Mouse (Mus musculus) layer of hippocampus, postnatal 36 days (tissue): ENCODE measurements around the gene Ptpru. TPM values are rescaled to one million over a fixed set of nuclear protein-coding genes. Genes with fewer than 3 reads are reported as not detected.
"Not testable (repeated sequence)": the region's sequence is repeated elsewhere in the genome, so short reads cannot be mapped to it uniquely, and the experiment has no call there.

Experiments
- DNase-seq, 2 experiments: peaks; one replicate each; pipeline ENCODE4 v3.0.0; 2022
- total RNA-seq, 2 experiments: library from RNA; stranded (reverse); gene quantifications; 2 replicates each; pipeline ENCODE4 v1.2.3; 2021

The Ptpru gene
- total RNA-seq, 2 experiments from 2014 or later = 89.3 to 104 TPM

DNA sequence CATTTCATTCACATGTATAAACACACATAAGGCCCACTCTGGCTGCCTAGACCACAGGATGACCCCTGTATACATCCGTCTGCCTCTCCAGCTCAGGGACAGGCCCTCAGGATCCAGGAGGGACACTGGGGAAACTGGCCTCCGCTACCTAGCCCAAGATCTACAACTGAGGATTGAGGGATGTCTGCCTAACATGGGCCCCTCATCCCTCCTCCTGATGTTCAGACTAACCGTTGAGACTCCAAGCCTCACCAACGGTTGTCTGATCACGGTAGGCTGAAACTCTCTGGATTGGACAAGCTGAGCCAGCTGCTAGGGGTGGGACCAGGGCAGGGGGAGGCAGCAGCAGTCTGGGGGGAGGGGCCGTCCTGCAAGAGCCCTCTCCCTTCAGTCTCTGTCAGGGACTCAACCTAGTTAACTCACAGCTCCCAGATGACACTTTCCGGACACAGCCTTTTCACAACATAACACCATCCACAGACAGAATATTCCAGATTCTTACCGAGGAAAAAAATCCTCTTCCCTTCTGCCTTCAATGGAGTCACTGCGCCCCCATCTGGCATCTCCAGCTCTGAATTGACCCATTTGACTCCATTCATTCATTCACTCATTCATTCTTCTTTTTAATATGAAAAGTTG is 4.0 kb downstream of the Ptpru start:
- DNase-seq = no peak

DNA sequence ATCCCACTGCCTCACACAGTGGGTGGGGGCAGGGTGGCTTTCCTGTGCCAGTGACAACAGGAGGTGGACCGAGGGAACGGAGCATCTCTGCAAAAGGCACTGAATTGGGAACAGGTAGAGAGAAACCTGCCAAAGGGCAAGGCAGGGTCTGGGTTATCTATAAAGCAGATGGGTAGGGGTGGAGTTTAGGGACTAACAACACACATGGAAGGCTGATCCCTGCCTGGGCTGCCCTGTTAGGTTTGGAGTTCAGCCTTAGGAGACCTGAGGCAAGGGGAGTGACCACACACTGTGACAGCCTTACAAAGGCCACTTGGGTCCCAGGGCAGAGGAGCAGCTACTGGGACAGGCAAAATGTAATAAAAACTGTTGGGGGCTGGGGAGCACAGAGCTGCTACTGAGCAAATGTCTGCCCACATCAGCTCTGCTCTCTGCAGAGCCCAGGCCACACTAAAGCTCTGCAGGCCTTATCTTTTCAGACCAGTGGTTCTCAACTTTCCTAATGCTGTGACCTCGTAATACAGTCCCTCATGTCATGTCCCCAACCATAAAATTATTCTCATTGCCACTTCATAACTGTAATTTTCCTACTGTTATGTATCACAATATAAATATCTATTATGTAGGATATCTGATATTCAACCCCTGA is 5.2 kb downstream of the Ptpru start:
- no peak for DNase-seq

DNA sequence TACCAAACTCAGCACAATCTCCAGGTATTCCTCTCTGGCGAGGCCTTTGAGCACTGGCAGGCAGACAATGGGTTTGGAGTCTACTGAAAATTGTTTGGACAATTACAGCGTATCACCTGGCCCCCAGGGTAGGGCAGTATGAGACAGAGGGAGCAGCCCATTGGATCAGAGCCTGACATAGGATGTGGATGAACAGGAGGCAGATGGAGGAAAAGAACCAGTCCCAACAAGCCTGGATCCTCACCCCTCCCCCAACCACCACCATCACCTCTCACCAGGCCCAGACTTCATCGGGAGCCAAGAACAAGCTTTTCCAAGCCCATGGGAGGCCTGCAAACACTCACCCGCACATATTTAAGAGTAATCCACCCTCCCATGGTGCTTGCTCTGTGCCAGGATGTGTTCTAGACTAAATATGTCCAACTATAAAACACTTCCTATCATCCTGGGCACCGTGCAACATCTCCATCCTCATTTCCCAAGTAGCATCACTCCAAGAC is 6.5 kb downstream of the Ptpru start:
- DNase-seq = no peak

DNA sequence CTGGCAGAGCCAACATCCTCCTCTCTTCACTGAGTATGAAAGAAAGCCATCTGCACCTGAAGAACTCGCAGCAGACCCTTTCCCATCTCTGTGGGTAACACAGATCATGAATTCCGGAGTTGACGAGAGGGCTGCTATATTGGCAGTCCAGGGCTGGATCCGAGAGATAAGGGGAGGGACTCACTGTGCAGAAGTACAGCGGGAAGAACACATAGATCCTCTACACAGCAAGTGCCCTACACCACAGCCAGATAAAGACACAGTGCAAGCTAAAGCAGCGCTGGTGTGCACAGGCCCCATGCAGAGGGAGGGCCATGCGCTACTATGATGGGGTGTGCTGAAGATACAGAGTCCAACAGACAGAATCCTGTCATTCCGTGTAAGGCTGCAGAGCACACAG is 9.0 kb downstream of the Ptpru start:
- DNase-seq = no peak

DNA sequence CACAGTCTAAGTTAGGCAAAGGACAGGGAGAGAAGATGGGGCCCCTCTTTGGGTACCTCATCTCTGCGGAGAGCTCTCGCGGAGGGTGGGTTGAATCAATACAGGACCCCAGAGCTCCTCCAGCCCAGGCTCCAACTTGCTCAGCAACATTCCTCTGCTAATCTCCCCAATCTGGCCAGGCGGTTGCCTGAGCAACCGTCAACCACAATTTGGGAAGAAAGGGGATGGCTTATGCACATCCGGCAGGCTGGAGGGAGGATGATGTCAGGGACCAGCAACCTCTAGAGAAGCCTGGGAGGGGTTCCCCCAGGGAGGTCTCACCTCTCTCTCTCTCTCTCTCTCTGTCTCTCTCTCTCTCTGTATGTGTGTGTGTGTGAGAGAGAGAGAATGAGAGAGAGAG is 11.2 kb downstream of the Ptpru start:
- no peak for DNase-seq

DNA sequence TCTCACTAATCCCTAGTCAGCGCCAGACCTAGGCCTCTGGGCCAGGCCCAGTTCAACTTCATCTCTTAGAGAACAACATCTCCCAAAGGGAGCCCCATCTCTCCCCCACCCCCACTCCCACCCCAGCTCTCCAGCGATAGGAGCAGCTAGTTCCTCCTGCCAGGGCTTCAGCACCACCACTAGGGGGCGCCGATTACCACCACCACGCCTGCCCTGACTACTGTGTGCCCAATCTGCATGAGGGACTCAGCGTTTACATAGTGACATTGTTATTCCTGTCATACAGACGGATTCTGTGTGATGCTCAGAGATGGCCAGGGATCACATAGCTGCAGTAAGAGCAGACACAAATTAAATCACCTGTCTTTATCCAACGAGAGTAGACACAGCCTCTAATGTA is 12.3 kb downstream of the Ptpru start:
- DNase-seq = no peak

DNA sequence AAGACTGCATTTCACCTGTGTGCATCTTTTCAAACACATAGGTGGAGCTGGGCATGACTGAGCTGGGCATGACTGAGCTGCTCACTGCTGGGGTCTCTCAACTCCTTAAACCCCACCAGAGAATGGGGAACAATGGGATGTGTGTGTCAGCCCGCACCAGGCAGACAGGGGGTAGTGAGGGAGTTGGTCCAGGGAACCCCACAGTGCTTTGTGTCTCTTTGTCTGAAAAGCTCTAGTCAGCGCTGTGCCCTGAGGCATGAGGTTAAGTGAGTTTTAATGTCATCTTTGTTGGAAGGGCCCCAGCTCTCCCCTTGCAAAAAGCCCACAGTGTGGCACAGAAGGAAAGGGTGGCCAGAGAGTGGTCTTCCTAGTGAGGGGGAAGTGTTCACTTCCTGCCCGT is 13.1 kb downstream of the Ptpru start:
- no peak for DNase-seq

DNA sequence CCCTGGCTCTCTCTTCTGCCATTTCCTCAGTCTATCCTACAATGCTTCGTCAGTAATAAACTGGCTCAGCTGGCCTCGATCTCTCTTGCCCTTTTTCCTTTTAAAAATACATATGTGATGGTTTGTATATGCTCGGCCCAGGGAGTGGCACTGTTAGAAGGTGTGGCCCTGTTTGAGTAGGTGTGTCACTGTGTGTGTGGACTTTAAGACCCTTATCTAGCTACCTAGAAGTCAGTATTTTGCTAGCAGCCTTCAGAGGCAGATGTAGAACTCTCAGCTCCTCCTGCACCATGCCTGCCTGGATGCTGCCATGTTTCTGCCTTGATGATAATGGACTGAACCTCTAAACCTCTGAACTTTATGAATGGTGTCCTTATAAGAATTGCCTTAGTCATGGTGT is 15.5 kb downstream of the Ptpru start:
- DNase-seq = no peak

DNA sequence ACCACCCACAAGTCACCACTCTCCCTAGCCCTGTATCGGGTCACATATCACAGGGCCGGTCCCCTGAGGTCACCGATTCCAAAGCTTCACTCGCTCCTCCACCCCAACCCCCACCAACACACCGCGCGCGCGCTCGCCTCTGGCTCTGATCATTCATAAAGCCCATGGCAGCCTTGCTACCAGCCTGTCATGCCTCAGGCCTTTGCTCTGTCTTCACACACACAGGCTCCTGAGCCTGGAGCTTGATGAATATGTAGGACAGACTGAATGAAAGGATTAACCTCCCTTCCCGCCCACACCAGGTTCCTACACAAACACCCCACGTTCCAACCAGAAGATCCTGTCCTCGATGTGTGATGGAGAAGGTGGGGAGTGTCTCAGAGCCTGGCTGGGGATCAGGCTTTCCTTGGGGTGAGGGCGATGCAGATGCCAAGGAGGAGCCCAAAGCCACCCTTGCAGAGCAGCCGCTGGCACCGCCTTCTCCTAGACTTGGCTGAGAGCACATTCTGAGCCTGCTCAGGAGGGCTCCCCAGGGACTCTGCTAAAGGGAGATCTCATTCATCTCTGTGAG is 16.8 kb downstream of the Ptpru start:
- peak in 1 of 2 experiments; percentile 18 for DNase-seq

DNA sequence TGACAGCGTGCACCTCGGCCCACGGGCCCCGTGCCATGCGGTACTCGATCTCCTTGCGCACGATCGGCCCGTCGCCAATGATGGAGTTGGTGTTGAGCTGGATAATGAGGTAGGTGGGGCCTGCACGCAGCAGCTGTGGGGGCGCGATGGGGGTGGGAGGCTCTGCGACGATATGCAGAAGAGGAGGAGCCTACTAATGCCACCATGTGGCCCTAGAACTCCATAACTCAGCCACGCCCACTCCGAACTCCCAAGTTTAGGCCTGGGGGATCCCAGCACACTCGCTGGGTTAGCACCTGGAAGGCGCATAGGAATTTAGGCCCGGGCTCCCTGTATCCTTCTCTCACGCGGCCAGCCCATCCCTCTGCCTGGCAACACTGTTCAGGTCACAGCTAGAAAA is 19.2 kb downstream of the Ptpru start:
- DNase-seq = no peak

DNA sequence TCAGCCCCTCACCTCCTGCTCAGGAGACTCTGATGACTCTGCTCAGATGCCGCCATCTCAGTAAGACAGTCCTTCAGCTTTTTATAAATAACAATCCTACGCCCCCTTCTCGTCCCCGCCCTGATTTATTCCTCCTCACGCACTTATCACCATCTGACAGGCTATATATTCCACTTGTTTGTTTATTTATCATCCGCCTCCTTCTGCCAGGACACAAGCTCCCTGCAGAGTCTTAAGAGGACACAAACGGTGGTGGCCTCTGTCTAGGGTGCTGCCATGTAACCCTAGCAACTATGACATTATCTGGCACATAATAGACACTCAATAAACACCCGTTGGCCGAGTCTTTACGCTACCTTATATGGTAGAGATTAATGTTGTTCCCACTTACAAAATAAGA is 22.3 kb downstream of the Ptpru start:
- DNase-seq = no peak

DNA sequence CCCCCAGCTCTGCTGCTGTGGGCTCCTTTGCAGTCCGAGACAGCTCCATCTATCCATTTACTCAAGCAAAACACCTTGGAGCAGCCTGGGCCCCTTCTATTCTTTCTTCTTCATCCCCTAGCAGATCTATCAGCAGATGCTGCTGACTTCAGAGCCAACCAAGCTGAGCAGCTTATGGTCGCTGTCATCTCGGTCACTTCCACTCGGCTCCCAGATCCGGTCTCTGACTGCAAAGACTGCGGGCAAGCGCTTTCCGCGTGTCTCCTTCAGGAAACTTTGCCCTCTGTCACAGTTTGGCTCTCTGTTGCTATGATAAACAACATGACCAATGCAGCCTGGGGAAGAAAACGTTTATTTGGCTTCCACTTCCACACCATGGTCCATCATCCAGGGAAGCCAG is 23.2 kb downstream of the Ptpru start:
- DNase-seq = no peak

DNA sequence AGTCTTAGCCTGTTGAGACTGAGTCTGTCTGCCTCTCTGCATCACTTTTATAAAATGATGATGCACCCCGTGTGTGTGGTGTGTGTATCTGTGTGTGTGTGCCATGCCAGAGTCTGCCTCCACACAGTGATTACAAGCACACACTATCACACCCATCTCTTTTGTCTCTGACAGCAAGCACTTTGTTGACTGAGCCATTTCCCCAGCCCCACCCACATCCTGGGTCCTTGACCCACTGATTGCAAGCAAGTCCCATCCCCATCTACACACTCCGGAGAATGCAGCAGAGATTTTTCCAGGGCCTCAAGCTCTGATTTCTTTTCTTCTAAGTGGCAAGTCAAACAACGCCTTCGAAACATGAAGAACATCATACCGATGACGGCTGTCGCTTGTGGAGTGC is 24.3 kb downstream of the Ptpru start:
- no peak for DNase-seq

DNA sequence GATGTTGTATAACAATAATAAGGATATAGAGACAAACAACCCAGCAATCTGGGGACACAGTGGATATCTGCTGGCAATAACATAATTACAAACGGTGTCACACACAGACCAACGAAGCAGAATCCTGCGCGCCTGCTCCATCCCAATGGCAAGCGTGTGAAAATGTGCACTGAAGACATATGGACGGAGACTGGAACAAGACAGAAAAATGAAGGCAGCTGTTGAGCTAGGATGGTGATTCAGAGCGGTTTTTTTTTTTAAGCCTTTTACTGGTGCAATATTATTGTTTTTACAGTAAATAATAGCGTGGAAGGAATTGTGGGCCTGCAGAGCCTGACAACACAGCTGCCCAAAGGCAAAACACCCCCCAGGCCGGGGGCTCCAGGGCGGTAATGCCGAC is 25.6 kb downstream of the Ptpru start:
- DNase-seq = no peak

DNA sequence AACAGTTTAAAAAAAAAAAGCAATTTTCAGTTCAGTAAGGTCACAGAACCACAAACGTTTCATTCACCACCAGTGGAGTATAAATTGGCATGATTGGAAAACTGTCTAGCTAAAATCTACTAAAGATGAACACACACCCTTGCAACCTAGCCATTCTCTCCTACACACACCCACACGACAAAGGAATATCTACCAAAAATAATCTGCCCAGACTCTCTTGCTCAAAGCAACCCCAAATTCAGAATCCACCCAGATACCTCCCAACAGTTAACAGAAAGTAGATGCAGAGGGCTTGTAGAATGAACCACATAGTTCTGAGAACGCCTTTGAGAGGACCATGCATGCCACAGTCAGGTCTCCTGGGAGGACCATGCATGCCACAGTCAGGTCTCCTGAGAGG is 32.8 kb downstream of the Ptpru start:
- no peak for DNase-seq

DNA sequence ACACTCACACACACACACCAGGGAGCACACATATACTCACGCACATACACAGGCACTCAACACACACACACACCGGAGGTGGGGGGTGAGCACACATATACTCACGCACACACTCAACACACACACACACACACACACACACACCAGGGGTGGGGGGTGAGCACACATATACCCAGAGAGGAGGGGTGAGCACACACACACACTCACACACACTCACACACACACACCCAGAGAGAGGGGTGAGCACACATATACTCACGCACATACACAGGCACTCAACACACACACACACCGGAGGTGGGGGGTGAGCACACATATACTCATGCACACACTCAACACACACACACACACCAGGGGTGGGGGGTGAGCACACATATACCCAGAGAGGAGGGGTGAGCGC is 33.4 kb downstream of the Ptpru start:
- not testable (repeated sequence) for DNase-seq

DNA sequence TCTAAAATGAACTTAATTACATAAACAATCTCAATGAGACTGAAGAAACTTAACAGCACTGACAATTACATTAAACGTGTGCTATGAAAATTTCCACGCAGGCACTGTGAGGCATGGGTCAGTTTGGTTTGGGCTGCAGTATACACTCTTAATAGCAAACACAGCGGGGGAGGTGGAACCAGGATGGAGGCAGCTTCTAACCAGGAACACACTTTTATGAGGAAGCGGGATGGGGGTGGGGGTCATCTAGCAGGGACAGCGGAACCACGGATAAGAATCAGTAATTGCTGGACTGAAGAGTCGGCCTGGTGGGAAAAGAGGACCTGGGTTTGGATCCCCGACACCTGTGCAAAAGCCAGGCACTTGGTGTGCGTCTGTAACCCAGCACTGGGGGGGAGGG is 34.2 kb downstream of the Ptpru start:
- DNase-seq = no peak

DNA sequence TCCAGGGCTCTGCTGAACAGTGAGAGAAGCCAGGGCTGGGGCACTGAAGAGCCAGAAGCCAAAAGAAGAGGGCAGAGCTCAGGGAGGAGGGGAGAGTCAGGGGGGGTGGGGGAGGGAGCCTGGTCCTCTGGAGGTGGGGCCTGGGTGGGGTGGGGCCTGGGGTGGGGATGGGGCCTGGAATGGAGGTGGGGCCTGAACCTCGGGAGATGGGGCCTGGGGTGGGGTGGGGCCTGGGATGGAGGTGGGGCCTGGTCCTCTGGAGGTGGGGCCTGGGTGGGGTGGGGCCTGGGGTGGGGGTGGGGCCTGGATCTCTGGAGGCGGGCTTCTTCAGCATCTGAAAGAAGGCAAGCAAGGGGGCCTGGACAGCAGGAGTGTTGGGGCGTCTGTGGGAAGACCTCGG is 39.1 kb downstream of the Ptpru start:
- no peak for DNase-seq

DNA sequence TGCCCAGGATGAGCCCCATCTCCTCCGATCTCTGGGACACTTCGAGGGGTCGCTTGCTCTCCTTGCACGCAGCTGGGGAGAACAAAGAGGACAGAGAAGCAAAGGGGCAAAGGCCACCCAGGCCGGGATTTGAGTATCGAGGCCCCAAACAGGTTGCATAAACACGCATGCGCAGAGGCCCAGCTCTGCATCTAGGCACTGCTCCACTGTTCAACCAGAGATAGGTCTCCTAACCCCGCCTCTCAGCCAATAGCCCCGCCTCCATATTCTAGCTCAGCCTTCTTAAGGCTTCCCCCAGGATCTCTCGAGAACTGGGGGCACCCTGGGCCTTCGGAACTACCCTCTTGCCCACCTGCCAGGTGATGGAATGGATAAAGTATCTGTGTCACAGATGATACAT is 40.2 kb downstream of the Ptpru start:
- DNase-seq = no peak

DNA sequence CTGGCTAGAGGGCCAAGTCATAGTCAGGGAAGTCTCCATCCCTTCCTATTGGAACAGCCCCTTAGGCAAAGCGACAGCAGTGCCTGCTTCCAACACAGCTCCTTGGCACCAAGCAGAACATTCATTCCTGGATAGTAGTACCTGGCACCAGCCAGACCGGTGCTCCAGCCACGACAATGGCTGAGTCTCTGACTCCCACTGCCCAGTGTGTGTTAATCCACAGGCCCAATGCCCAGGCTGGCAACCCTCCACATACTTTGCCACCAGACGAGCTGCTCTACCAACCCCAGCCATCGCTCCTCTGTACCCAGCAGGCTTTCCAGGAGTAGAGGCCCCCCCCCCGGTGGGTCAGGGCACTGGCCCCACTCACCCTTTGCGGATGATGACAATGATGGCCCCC is 40.6 kb downstream of the Ptpru start:
- DNase-seq = peak; percentile 43 to 45

DNA sequence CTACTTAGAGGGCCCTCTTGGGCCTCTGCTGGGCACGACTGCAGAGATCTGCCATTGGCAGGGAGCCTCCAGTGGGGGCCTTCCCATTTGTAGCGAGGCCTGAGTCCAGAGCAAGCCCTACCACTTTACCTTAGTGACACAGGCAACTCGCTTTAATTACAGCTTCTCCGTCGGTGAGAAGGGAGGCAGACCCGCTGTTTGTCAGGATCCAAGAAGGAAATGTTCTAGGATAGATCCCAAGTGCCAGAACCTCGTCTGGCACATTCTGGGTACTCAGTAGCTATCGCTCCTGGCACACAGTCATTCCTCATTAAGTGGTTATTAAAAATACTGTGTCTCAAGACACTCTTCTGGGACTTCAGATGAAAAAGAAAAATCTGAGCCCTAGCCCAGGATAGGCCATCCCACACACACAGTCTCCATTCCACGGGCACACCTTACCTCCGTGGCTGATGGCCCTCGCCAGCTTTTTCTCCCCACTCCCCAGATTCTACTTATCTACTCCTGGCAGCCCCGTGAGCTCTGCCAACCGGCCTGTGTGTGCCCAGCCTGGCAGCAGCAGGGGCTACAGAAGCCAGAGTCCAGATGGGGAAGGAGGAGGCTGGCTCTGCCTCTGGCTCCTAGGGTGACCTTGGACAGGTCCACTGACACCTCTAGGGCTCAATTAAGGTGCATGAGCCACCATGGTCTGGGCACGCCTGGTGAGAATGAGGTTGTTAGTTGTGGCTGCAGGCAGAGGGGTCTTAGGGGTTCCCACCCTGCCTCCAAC is 41.6 kb downstream of the Ptpru start:
- DNase-seq = peak in 1 of 2 experiments; percentile 34

DNA sequence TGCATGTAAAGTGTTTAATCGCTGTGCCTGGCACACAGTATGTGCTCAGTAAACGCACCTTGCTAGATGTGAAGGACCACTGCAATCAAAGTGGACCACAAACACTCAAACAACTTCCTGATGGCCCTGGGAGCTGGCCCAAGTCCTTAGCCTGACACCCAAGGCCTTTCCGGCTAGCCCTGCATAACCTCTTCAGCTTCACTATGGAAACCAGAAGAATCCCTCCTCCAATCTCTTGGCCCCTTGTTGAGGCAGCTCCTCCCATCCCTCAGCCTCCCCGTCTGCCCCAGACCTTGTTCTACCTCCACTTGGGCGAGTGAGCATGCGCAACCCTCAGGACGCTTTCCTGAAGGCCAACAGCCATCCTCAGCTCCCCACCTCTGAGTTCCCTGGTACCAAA is 51.3 kb downstream of the Ptpru start:
- DNase-seq = no peak

DNA sequence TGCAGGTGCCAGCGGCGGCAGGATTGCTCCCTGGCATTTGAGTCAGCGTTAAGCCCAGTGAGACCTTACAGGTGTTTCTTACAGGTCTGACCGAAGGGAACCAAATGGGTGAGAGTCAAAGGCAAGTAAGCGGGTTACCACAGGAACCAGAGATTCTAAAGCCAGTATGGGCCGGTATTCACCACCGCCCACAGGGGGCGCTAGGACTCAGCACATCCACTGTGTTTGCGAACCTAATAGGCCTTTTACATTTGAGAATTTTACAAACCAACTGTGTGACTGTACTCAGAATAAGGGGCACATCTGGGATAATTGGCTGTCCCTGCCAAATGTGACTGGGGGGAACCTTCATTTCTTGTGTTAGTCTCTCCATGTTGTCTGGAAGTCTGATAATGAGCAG is 54.1 kb downstream of the Ptpru start:
- no peak for DNase-seq
